Mouse (Mus musculus) E14TG2a.4 (cell line): ENCODE data around the gene 4931406P16Rik.

Source experiments
- CTCF ChIP-seq: conservative IDR thresholded peaks from 2 replicates; pipeline ENCODE4 v1.5.1; 2014; ENCODE audit warnings: low read length
- NANOG ChIP-seq: IDR thresholded peaks from 2 replicates; pipeline ENCODE4 v1.6.1; 2014; ENCODE audit warnings: borderline replicate concordance, low read length, mixed read lengths
- POU5F1 ChIP-seq: IDR thresholded peaks from 2 replicates; pipeline ENCODE4 v1.6.1; 2014; ENCODE audit warnings: low read length, borderline replicate concordance

DNA sequence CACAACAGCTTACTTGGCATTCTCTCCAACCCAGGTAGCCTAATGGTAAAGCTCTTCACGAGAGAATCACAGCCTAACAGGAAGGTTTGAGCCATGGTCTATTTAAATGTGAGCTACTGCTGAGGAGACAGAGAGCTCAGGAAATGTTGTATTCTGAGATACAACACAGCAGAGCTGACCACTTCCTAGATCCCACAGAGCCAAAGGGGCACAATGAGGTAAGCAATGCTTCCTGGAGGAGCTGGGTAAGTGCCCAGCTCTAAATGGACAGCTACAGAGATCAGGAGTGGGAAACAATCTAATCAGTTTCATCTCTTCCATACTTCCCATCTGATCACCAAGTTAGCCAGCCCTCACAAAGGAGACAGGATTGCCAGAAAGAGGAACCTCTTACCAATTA is 22.1 kb downstream of the 4931406P16Rik start:
- TF ChIP-seq CTCF (no peak), POU5F1 (no peak), NANOG (no peak)
